ENCODE assay signal across 24 mouse cellular contexts in genomic region chr9:72166084-72166483, GRCm38 (mm10). TPM values are rescaled to one million over a fixed set of nuclear protein-coding genes. Genes with fewer than 3 reads are reported as not detected.
DNase-seq lines count a peak whose midpoint lies in the region; ATAC-seq and TF ChIP-seq lines count a peak whose summit lies in the region.
"Had no signal": no experiment of that assay in that cellular context is flagged by ENCODE, and none has a peak within 500 bp of the region (broad histone marks: within the 10 kb centered on the region; RNA-seq: fewer than 3 reads in every experiment).

No protein-coding gene starts in this region.

- no peak for TF ChIP-seq CTCF in CH12.LX (conservative IDR thresholded peaks at IDR 0.05 in 1 of 2, IDR thresholded peaks at IDR 0.05 in 1 of 2; ENCODE audit: low read depth in 2 of 2, low read length in 2 of 2)
- TF ChIP-seq CTCF in kidney, adult 2 months (conservative IDR thresholded peaks at IDR 0.05; ENCODE audit: insufficient read depth, insufficient read length, low read depth, low read length) = no peak

- no peaks in the 10 kb centered on the region for H3K27me3 ChIP-seq in heart, embryonic 10.5 days (ENCODE audit: insufficient read depth, poor library complexity, severe bottlenecking)
- H3K27me3 ChIP-seq in heart, embryonic 12.5 days (replicated peaks) = no peaks in the 10 kb centered on the region
- H3K27me3 ChIP-seq in CH12.LX (replicated peaks) = no peaks in the 10 kb centered on the region
- H3K27me3 ChIP-seq in kidney, adult 2 months (replicated peaks; ENCODE audit: control insufficient read depth, insufficient read depth, low read length) = no peaks in the 10 kb centered on the region
- H3K27me3 ChIP-seq: embryonic facial prominence, embryonic 13.5 days; embryonic facial prominence, embryonic 15.5 days had no signal

- no peaks in the 10 kb centered on the region for H3K36me3 ChIP-seq in heart, embryonic 10.5 days
- no peaks in the 10 kb centered on the region for H3K36me3 ChIP-seq in heart, embryonic 12.5 days
- no peaks in the 10 kb centered on the region for H3K36me3 ChIP-seq in CH12.LX (replicated peaks in 1 of 2; ENCODE audit: control insufficient read depth in 1 of 2, insufficient read depth in 1 of 2, low read length in 1 of 2)
- H3K36me3 ChIP-seq in kidney, adult 2 months (ENCODE audit: control insufficient read depth, insufficient read depth, low read length) = no peaks in the 10 kb centered on the region
- H3K36me3 ChIP-seq: embryonic facial prominence, embryonic 13.5 days; embryonic facial prominence, embryonic 15.5 days; forebrain, embryonic 10.5 days; forebrain, embryonic 12.5 days had no signal

- ATAC-seq in frontal cortex, adult (ENCODE audit: low TSS enrichment) = peak; percentile 41; the same call in 1 of the 2 replicates
- no peak for ATAC-seq in heart, embryonic 12.5 days (ENCODE audit: insufficient number of reproducible peaks, low FRiP score)
- ATAC-seq: CD4-positive, CD25-positive, alpha-beta regulatory T cell, adult 4 months; forebrain, embryonic 14.5 days; forebrain, embryonic 16.5 days had no signal

- no peak overlapping the region for H3K4me2 ChIP-seq in heart, embryonic 12.5 days
- H3K4me2 ChIP-seq in CH12.LX (ENCODE audit: insufficient read depth, low read depth, poor library complexity, severe bottlenecking) = no peak overlapping the region
- H3K4me2 ChIP-seq: embryonic facial prominence, embryonic 13.5 days; embryonic facial prominence, embryonic 15.5 days; forebrain, embryonic 12.5 days had no signal

- H3K9ac ChIP-seq in heart, embryonic 12.5 days = no peak overlapping the region
- no peak overlapping the region for H3K9ac ChIP-seq in CH12.LX (ENCODE audit: insufficient read depth, low read depth)
- H3K9ac ChIP-seq: embryonic facial prominence, embryonic 13.5 days; embryonic facial prominence, embryonic 15.5 days; forebrain, embryonic 12.5 days had no signal

- in situ Hi-C loops in CH12.LX (cut with MboI; ENCODE audit: low pct_ligation_motif_present, low pct_unique_long_range_greater_than_20kb, low sequenced_read_pairs) = no loop called here

- no peaks in the 10 kb centered on the region for H3K79me2 ChIP-seq in CH12.LX (replicated peaks; ENCODE audit: control insufficient read depth, extremely low read depth, insufficient read depth, poor library complexity, severe bottlenecking)

- no peak for TF ChIP-seq EP300 in CH12.LX (IDR thresholded peaks at IDR 0.05; ENCODE audit: low read length)

- H3K9me3 ChIP-seq in heart, embryonic 10.5 days = no peaks in the 10 kb centered on the region
- no peaks in the 10 kb centered on the region for H3K9me3 ChIP-seq in heart, embryonic 12.5 days (replicated peaks)
- H3K9me3 ChIP-seq in CH12.LX (replicated peaks; ENCODE audit: low read length) = no peaks in the 10 kb centered on the region
- H3K9me3 ChIP-seq: embryonic facial prominence, embryonic 13.5 days; embryonic facial prominence, embryonic 15.5 days; forebrain, embryonic 10.5 days; forebrain, embryonic 12.5 days had no signal

- no peak overlapping the region for H3K4me3 ChIP-seq in heart, embryonic 10.5 days
- H3K4me3 ChIP-seq in heart, embryonic 12.5 days = no peak overlapping the region
- H3K4me3 ChIP-seq in CH12.LX (replicated peaks in 1 of 3; ENCODE audit: low read depth in 2 of 3, low read length in 2 of 3, poor library complexity in 1 of 3) = no peak overlapping the region
- no peak overlapping the region for H3K4me3 ChIP-seq in kidney, adult 2 months (ENCODE audit: insufficient read depth, low read depth, low read length)
- H3K4me3 ChIP-seq: embryonic facial prominence, embryonic 13.5 days; embryonic facial prominence, embryonic 15.5 days; erythroblast, embryonic 14.5 days; forebrain, embryonic 10.5 days; forebrain, embryonic 12.5 days had no signal

- H3K4me1 ChIP-seq in heart, embryonic 10.5 days = peaks cover 18% of the 10 kb centered on the region
- H3K4me1 ChIP-seq in heart, embryonic 12.5 days (replicated peaks) = 0 out of 2 replicates have a peak, but pooled peaks cover 13% of the 10 kb centered on the region
- peaks cover 2 to 21% of the 10 kb centered on the region in 2 experiments; a peak in 3 of 4 replicates for H3K4me1 ChIP-seq in CH12.LX (ENCODE audit: control insufficient read depth in 1 of 2, insufficient read depth in 2 of 2)
- H3K4me1 ChIP-seq in kidney, adult 2 months (ENCODE audit: control insufficient read depth, insufficient read depth, low read length) = no peaks in the 10 kb centered on the region

- TF ChIP-seq RAD21 in CH12.LX (IDR thresholded peaks at IDR 0.05; ENCODE audit: low read depth, low read length) = no peak

- dilution Hi-C loops in CH12.LX (cut with MboI; ENCODE audit: extremely low pct_ligation_motif_present, extremely low pct_unique_long_range_greater_than_20kb, low sequenced_read_pairs) = no loop called here

- 68% methylated on average over 5 of the region's 5 CpGs for WGBS in heart, embryonic 10.5 days
- whole genome bisulfite sequencing in heart, embryonic 12.5 days = 65% methylated on average over 5 of the region's 5 CpGs
- 87% methylated on average over 5 of the region's 5 CpGs for WGBS in kidney, adult 2 months

- no peak for TF ChIP-seq POLR2A in CH12.LX (IDR thresholded peaks at IDR 0.05; ENCODE audit: low read depth, low read length)
- TF ChIP-seq POLR2A in kidney, adult 2 months (IDR thresholded peaks at IDR 0.05; ENCODE audit: low read depth, low read length) = no peak

- H3K27ac ChIP-seq in heart, embryonic 10.5 days = no peak overlapping the region
- no peak overlapping the region for H3K27ac ChIP-seq in heart, embryonic 12.5 days (ENCODE audit: poor library complexity, severe bottlenecking)
- H3K27ac ChIP-seq in CH12.LX (ENCODE audit: insufficient read depth, low read depth) = no peak overlapping the region
- H3K27ac ChIP-seq in kidney, adult 2 months (ENCODE audit: insufficient read depth, low read depth, low read length) = no peak overlapping the region
- H3K27ac ChIP-seq: embryonic facial prominence, embryonic 13.5 days; embryonic facial prominence, embryonic 15.5 days; forebrain, embryonic 10.5 days; forebrain, embryonic 12.5 days had no signal

- DNase-seq in frontal cortex, postnatal 10 days (ENCODE audit: low spot score in 2 of 2) = no peak
- peak; percentile 14 for DNase-seq in heart, embryonic 10.5 days (ENCODE audit: low spot score)
- peak; percentile 2 for DNase-seq in CH12.LX (ENCODE audit: extremely low read depth)
- no peak for DNase-seq in kidney, adult 2 months
- DNase-seq: adrenal gland, adult 2 months; adrenal gland, postnatal 10 days; adrenal gland, postnatal 25 days; cerebellum, adult 11 months; cerebellum, adult 18-20 months; cerebellum, adult 8-10 months; cerebellum, adult 9-11 months; cerebellum, postnatal 14 days; cerebellum, postnatal 36 days; embryo, embryonic 11 days had no signal

TF ChIP-seq in CH12.LX, 34 proteins besides CTCF, POLR2A, EP300 and RAD21:
- TF ChIP-seq ETS1 (conservative IDR thresholded peaks at IDR 0.05; ENCODE audit: low read depth, low read length) = no peak
- no peak for TF ChIP-seq NELFE (IDR thresholded peaks at IDR 0.05; ENCODE audit: low read depth, low read length)
- TF ChIP-seq BHLHE40 (IDR thresholded peaks at IDR 0.05; ENCODE audit: low read depth, low read length) = 0 out of 2 replicates have a peak, but pooled peaks have one; percentile 33
- no peak for TF ChIP-seq KAT2A (IDR thresholded peaks at IDR 0.05; ENCODE audit: insufficient replicate concordance, low read length)
- no peak for TF ChIP-seq RCOR1 (conservative IDR thresholded peaks at IDR 0.05; ENCODE audit: low read depth, low read length)
- no peak for TF ChIP-seq JUN (IDR thresholded peaks at IDR 0.05; ENCODE audit: insufficient read depth, low read depth, low read length)
- TF ChIP-seq UBTF (IDR thresholded peaks at IDR 0.05; ENCODE audit: low read depth, low read length) = no peak
- 0 out of 2 replicates have a peak, but pooled peaks have one; percentile 17 for TF ChIP-seq CHD2 (IDR thresholded peaks at IDR 0.05; ENCODE audit: low read length)

RNA-seq across cellular contexts. Expression of gene Tcf12, which starts 54.4 kb away (rescaled TPM):
- 41.5 and 64.8 TPM in 2 replicates for polyA plus RNA-seq in heart, embryonic 10.5 days (2016; fragmentation: Nextera tagmentation; extraction: Ambion mirVana)
- 44.7 and 48.3 TPM in 2 replicates for polyA plus RNA-seq in heart, embryonic 12.5 days (2016; fragmentation: Nextera tagmentation; extraction: Ambion mirVana)
- 42.3 and 43.5 TPM in 2 replicates for total RNA-seq in CH12.LX (2012; rRNA removed)
- 41.7 and 49.5 TPM in 2 replicates for total RNA-seq in CH12.LX (2014; rRNA removed)
- polyA plus RNA-seq in CH12.LX (2012; ENCODE audit: insufficient read length, low read depth) = 34.0 and 41.4 TPM in 2 replicates
- 50.0 and 59.9 TPM in 2 replicates for polyA plus RNA-seq in kidney, adult 2 months (2012; rRNA removed)

Comparison
In these comparisons a context has a peak if more than half of its experiments do, and no peak if none do; other contexts are left out.
1. DNase-seq: peak in heart, embryonic 10.5 days (single experiment) and CH12.LX (single experiment); none in frontal cortex, postnatal 10 days (0 of 2) and kidney, adult 2 months (single experiment).